Mouse (Mus musculus) T-helper 17 cell (primary cell): ENCODE measurements around the gene Zfp106.

ENCODE experiments used
- in situ Hi-C, 2 experiments: fragments of 300-600 bp; cut with MboI, MseI; formaldehyde crosslinking; loops; 1 replicate in 1 of 2; 2 replicates in 1 of 2; pipeline ENCODE4 v1.15.1; 2025; ENCODE audit warnings: high pct_unique_total_duplicates in 2 of 2

Zfp106 gene

DNA sequence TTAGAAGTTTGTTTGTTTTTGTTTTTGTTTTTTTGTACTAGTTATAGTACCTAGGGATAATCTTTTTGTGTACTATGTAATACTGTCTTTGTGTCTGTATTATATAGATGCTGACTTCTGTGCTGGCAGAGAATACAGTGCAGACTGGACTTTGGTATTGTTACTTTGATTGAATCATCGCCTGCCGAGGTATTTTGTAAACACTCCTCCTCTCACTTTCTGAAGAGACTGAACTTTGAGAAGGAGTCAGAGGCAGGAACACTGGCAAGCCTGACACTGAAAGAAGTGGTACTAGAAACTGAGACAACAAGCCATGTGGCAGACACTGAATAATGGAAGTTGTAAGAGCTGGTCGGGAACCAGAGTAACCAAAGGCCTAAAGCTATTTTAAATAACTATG is 6.8 kb downstream of the Zfp106 start:
- in situ Hi-C loops, result no loop called here

DNA sequence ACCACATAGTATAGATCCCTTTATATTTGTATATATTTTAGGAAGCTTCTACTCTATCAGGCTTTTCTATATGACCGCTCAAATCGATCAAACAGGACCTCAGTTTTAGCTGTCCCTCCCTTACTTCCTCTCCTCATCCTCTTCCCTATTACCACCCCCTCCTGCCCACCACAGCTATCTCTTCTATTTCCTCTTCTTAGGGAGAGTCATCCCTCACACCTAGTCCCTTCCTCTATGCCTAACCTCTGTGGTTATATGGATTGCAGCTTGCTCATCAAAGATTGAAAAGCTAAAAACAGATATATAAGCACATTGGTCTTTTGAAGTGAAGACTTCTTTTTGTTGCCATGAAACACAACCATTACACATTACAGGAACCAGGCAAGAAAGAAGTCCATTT is 18.9 kb downstream of the Zfp106 start:
- in situ Hi-C loops, result no loop called here

DNA sequence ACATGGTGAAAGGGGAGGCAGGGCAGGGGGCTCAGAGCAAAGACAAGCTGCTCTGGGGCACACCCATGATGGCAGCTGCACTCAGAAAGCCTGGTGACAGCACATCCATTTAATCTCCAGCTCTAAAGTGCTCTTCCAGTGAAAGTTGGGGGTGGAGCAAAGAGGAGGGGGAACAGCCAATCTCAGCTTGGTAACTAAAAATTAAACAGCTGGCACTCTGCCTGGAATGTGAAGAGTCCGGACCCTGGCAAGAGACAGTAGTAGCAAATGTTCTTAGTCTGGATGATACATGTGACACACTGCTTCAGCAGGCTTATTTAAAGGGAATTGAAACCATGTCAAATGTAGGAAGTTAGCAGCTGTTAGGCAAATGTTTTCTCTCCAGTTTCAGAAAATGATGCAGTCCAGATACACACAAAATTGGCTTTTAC is 23.9 kb downstream of the Zfp106 start:
- in situ Hi-C loops, result no loop called here

DNA sequence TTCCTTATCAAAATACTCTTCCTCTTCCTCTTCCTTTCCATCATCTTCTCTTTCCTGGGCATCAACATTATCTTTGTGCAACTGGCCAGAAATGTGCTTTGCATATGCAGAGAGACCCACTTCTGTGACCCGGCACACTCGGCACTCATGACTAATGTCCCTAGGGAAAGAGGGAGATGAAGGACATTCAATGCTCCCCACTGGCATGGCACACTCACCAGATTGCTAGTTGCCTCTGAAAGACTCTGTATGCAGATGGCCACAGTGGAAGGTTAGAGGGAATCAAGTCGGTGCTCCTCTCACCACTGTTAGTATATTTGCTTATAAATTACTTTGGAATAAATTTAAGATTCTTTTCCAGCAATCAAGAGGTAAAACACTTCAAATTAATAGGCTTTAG is 24.3 kb downstream of the Zfp106 start:
- in situ Hi-C loops, result no loop called here

DNA sequence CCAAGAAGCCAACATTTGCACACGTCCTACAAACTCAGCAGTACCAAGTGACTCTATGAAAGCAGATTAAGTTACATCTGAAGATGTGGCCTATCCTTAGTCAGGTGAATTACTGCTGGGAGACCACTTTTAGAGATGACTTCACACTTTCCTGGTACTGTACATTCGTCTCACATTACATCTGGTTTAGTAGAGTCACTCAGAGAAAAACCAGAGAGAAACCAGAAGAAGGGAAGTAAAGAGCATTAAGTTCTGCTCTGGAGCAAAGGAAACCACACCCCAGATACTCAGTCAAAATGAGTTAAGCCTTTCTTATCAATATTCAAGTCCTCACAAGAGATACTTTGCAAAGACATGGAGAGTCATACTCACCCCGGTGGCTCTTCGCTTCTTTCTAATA is 32.4 kb downstream of the Zfp106 start:
- in situ Hi-C loops, result no loop called here

DNA sequence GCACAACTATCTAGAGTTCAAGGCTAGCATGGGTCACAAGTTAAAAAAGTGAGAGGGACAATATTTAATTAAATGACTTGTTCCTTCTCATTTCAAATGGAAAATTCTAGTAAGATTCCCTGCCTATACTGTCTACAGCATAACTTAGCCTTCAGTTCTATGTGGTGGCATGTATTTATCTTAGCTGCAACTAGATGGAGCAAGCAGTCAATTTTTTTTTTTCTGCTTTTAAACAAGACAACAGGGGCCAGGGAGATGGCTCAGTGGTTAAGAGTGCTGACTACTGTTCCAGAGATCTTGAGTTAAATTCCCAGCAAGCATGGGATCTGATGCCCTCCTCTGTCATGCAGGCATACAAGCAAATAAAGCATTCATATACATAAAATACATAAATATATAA is 34.1 kb downstream of the Zfp106 start:
- in situ Hi-C loops, result loop anchor here in 1 of 2 experiments (10.0 kb wide), 1 partner anchor 585 kb away; no protein-coding TSS in a partner anchor

GRCm38 (mm10) chr2:120526771-120527170 is 36.9 kb downstream of the Zfp106 start:
- in situ Hi-C loops, result loop anchor here in 1 of 2 experiments (10.0 kb wide), 1 partner anchor 582 kb away; no protein-coding TSS in a partner anchor

GRCm38 (mm10) chr2:120518547-120519210 is 45.0 kb downstream of the Zfp106 start:
- in situ Hi-C loops, result no loop called here

DNA sequence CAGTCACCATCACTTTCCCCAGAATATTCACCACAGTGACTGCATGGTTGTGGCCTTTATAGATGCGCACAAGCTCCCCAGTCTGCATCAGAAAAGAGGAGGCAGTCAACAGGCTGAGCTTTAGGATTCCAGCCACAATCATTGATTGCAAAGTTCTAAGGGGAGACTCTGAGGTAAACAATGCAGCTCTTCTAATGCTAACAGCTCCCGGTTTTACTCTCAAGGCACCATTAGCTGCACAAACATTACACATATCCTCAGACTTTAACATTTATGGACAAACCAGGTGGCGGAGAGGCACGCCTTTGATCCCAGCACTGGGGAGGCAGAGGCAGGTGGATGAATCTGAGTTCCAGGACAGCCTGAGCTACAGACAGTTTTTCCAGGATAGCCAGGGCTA is 49.5 kb downstream of the Zfp106 start:
- in situ Hi-C loops, result no loop called here

DNA sequence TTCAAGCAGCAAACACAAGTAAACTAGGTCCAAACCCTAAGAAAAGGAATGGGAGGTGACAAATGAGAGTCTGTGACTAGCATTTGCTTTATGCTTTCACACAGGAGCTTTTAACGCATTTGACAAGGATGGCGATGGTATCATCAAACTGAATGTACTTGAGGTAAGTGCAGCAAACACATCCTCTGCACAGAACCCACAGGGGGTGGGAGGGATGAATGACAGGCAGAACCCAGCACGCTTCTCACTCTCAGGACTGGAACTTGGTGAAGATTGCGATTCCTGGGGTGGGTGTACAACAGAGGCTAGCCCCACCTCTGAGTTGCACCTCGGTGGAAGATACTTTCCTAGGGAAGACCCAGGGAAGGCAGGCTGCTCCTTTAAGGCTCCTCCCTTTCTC is 59.7 kb downstream of the Zfp106 start:
- in situ Hi-C loops, result no loop called here

DNA sequence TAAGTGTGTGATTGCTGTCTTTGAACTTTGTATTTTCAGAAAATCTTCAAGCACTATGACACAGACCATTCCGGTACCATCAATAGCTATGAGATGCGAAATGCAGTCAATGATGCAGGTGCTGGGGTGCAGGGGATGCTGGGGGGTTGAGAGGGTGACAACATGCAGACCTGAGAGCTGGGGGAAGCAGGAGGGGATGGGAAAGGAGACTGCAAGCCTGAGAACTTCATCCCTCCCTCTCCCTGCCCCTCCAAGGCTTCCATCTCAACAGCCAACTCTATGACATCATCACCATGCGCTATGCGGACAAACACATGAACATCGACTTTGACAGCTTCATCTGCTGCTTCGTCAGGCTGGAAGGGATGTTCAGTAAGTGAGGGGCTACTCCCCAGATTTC is 60.5 kb downstream of the Zfp106 start:
- in situ Hi-C loops, result no loop called here

DNA sequence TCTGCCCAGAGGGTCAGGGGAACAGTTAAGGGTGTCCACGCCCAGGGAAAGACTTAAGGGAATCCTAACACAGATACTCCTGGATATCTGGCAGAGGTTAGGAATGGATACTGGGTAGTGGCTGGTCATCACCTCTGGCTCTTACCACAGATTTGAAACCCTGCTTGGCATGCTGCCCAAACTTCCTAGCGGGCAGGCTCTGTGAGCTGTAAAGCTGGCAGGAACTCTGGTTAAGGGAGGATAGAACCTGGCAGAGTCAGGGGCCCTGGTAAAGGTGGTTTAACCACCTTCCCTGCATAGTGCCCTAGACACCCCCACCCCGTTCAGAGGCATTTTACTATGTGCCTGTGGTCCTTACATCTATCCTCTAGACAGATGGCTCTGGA is 61.0 kb downstream of the Zfp106 start:
- in situ Hi-C loops, result no loop called here

- in situ Hi-C loops, result no loop called here
Observed at GRCm38 (mm10) chr2:120501931-120502604, 61.6 kb downstream of the Zfp106 start.

- in situ Hi-C loops, result no loop called here
Observed at GRCm38 (mm10) chr2:120501136-120501918, 62.3 kb downstream of the Zfp106 start.

DNA sequence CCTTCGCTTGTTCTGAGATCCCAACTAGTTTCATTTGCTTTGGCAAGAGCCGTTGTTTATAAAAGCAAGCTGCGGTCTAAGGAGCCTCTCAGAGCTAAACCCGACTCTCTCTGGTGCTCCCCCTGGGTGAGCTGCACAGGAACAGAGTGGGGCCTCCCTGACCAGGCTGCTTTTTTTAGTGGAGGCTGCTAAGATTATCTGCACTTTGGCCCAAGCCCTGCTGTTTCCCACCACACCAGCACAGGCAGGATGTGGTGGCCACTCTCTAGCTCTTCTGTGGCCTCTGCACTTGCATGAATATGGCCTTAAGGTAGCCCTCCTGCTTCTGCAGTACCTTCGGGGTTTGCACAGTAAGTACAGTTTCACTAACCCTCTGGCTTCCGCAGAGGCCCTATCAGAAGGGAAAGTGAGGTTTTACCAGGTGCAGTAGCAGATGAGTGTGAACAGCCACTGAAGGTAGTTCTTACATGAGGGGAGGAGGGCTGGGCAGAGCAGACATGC is 63.6 kb downstream of the Zfp106 start:
- in situ Hi-C loops, result no loop called here

DNA sequence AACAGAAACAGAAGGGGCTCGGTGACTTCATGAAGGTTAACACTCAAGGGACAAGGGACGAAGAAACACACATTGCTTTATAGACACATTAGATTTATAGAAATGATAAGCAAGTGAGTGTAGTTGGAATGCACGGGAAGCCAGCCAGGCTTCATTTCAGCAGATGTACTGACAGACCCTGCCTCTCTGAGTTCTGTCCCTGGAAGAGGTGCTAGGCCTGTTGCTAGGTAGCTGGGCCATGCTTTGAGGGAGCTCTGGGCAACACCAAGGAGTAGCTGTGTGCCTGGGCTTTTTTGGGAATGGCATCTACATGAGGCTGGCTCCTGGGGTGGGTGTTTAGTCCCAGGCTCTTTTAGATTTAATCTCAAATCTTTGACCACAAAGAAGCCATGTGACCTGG is 67.1 kb downstream of the Zfp106 start:
- in situ Hi-C loops, result no loop called here

DNA sequence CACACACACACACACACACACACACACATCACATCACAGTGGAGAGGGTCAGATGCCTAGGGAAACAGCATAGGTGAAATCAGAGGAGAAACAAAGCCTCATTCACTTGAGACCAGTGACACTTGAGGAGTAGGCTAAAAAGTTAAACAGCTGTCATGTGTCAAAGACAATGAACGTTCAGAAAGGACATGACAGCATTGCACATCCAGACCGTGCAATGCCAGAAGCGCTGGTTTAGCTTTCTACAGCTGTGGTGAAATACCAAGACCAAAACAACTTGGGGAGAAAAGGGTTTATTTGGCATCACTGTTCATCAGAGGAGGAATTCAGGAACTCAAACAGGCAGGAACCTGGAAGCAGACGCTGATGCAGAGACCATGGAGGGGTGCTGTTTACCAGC is 70.4 kb downstream of the Zfp106 start:
- in situ Hi-C loops, result no loop called here

DNA sequence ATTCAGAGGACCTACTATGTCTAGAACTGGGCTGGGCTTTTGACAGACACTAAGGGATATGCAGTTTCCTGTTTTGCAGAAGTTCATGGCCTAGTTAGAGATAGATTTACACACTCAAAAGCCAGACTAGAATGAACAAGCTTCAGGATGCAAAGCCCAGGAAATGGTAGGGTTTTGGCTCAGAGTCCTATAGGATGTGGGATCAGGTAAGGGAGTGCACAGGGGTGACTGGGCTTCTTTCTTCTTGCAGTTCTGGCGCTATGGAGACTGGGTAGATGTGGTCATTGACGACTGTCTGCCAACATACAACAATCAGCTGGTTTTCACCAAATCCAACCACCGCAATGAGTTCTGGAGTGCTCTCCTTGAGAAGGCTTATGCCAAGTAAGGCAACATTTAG is 79.4 kb downstream of the Zfp106 start:
- in situ Hi-C loops, result no loop called here

DNA sequence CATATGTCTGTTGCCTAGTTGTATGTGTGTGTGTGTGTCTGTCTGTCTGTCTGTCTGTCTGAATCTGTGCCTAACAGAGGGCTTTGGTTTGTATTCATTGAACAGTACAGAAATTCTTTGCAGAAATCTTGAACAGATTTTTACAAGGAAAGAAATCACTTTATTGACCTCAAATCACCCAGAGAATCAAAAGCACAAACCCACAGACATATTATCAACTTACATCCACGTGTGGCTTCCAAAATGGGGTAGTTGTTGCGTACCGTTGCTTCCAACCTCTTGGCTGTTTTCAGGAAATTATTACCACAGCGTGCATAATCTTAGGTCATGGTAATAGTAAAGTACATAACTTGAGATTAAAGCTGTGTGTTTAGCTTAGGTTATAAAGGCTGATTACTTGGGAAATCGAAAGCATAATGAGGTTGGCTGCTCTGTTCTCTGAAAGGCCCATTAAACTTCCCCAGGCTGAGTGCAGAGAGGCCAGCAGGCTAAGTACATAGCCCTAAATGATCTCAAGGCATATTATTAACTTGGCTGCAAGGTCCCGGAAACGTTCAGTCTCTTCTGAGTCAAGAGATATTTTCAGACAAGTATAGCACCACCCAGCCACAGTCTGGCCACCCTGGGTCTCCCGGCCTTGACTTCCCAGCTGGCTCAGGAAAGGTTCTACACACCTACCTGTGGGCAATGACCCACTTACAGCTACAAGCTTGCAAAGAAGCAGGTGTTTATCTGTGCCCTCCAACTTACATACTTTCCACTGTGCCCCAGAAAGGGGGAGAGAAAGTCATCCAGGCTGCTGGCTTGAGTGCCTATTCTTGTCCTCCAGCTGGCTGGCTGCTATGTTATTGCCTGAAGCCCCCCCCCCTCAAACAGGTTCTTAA is 80.9 kb downstream of the Zfp106 start:
- in situ Hi-C loops, result no loop called here

- in situ Hi-C loops, result no loop called here
Observed at GRCm38 (mm10) chr2:120481921-120482320, 81.7 kb downstream of the Zfp106 start.

DNA sequence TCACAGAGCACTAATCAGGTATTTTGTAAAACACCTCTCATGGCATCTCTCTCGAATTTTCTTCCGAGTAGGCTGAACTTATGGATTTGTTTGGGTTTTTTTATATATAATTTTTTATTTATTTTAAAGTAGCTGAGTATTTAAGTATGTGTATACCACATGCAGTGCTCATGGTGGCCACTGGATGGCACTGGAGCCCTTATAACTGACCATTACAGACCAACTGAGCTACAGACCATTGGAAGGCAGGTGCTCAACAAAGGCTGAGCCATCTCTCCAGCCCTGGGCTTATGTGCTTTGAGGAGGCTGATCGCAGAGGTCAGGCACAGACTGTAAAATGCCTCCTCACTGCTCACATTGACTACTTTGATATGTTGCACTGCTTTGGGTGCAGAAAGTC is 85.0 kb downstream of the Zfp106 start:
- in situ Hi-C loops, result no loop called here
